Mouse (Mus musculus): ENCODE results near the gene Enox1.

The Enox1 gene

GRCm38 (mm10) chr14:77464782-77465181 lies 308.2 kb downstream of the Enox1 start:
- no peak for DNase-seq

GRCm38 (mm10) chr14:77470577-77470976 lies 314.0 kb downstream of the Enox1 start:
- no peak for DNase-seq

GRCm38 (mm10) chr14:77473501-77473900 lies 316.9 kb downstream of the Enox1 start:
- DNase-seq = no peak

GRCm38 (mm10) chr14:77474026-77474425 lies 317.5 kb downstream of the Enox1 start:
- DNase-seq = no peak

GRCm38 (mm10) chr14:77475134-77475820 lies 318.7 kb downstream of the Enox1 start:
- DNase-seq = no peak

GRCm38 (mm10) chr14:77477704-77478103 lies 321.1 kb downstream of the Enox1 start:
- DNase-seq = no peak

- DNase-seq = no peak
Measured at GRCm38 (mm10) chr14:77478210-77478609, 321.6 kb downstream of the Enox1 start.

- DNase-seq = no peak
Measured at GRCm38 (mm10) chr14:77478692-77479091, 322.1 kb downstream of the Enox1 start.

GRCm38 (mm10) chr14:77483076-77483475 lies 326.5 kb downstream of the Enox1 start:
- no peak for DNase-seq

- DNase-seq = peak; percentile 87 to 89
Measured at GRCm38 (mm10) chr14:77484951-77485447, 328.4 kb downstream of the Enox1 start.

- no peak for DNase-seq
Measured at GRCm38 (mm10) chr14:77490699-77491098, 334.1 kb downstream of the Enox1 start.

GRCm38 (mm10) chr14:77491731-77492130 lies 335.2 kb downstream of the Enox1 start:
- DNase-seq = no peak

- no peak for DNase-seq
Measured at GRCm38 (mm10) chr14:77499996-77500581, 343.5 kb downstream of the Enox1 start.

- no peak for DNase-seq
Measured at GRCm38 (mm10) chr14:77504458-77505135, 348.0 kb downstream of the Enox1 start.

- no peak for DNase-seq
Measured at GRCm38 (mm10) chr14:77506341-77506740, 349.8 kb downstream of the Enox1 start.

GRCm38 (mm10) chr14:77508036-77508435 lies 351.5 kb downstream of the Enox1 start:
- no peak for DNase-seq

- no peak for DNase-seq
Measured at GRCm38 (mm10) chr14:77509042-77509441, 352.5 kb downstream of the Enox1 start.

- DNase-seq = no peak
Measured at GRCm38 (mm10) chr14:77509924-77510323, 353.4 kb downstream of the Enox1 start.

- no peak for DNase-seq
Measured at GRCm38 (mm10) chr14:77511137-77511870, 354.7 kb downstream of the Enox1 start.

- no peak for DNase-seq
Measured at GRCm38 (mm10) chr14:77518017-77518416, 361.5 kb downstream of the Enox1 start.

GRCm38 (mm10) chr14:77518941-77519695 lies 362.6 kb downstream of the Enox1 start:
- no peak for DNase-seq

GRCm38 (mm10) chr14:77519701-77520100 lies 363.1 kb downstream of the Enox1 start:
- DNase-seq = no peak

All from kidney, adult 8-10 months (tissue).